Mouse (Mus musculus): Measurements from ENCODE around the gene Mul1. TPM values are rescaled to one million over a fixed set of nuclear protein-coding genes. Genes with fewer than 3 reads are reported as not detected.

Gene Mul1
- polyA plus RNA-seq, 1 experiment from 2014 or later, result 19.9 TPM

GRCm38 (mm10) chr4:138447387-138447786 is 12.9 kb downstream of the Mul1 start:
- H3K27me3 ChIP-seq, result peaks cover 47% of the 10 kb centered on the region
- no peaks in the 10 kb centered on the region for H3K9me3 ChIP-seq
- H3K4me2 ChIP-seq (replicated peaks), result no peak overlapping the region
- ATAC-seq (ENCODE audit: insufficient number of reproducible peaks, insufficient read depth, low FRiP score, low TSS enrichment), result peak; percentile 47; the same call in 1 of the 2 replicates
- H3K9ac ChIP-seq, result no peak overlapping the region
- no peak overlapping the region for H3K27ac ChIP-seq
- 1% methylated on average over 8 of the region's 8 CpGs for WGBS
- no peak overlapping the region for H3K4me3 ChIP-seq
- H3K36me3 ChIP-seq, result no peaks in the 10 kb centered on the region
- H3K4me1 ChIP-seq, result no peaks in the 10 kb centered on the region

GRCm38 (mm10) chr4:138447827-138448602 is 13.5 kb downstream of the Mul1 start:
- no peak for ATAC-seq (ENCODE audit: insufficient number of reproducible peaks, insufficient read depth, low FRiP score, low TSS enrichment)
- Histone ChIP-seq H3K4me3 (no peak overlapping the region), H3K27ac (no peak overlapping the region), H3K9ac (no peak overlapping the region), H3K9me3 (no peaks in the 10 kb centered on the region), H3K4me1 (no peaks in the 10 kb centered on the region), H3K27me3 (peaks cover 54% of the 10 kb centered on the region), H3K4me2 (replicated peaks) (no peak overlapping the region), H3K36me3 (no peaks in the 10 kb centered on the region)
- WGBS, result 40% methylated on average over 15 of the region's 15 CpGs

DNA sequence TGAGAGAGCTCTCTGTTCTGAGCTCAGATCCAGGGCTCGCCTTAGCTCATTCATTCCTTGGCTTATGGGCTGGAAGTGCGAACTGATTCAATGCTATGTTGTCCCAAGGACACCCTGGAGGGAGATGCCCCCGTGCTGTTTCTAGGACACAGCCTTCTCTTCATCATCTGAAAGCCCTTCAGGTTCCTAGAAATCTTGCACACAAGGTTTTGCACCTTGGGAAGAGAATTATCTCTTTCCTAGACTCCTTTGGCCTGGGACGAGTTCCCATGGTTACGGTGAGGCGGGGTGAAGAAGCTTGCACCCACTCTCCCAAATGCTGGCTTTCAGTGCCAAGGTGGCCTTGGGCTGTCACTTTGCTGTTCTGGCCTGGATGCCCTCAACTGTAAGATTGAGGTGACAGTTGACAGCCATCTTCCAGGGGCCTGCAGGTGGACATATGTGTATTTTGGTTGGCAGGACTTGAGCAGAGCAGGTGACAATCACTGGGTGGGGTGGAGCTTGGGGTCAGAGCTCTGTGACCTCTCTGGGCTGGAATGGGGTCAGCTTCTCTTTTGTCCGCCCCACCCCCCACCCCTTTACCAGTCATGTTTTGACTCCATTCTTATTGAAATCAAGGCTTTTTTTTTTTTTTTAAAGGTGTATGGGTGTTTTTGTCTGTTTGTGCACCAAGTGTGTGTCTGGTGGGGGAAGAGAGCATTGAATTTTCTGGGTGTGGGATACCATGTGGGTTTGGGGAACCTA is 14.6 kb downstream of the Mul1 start:
- Histone ChIP-seq H3K27ac (no peak overlapping the region), H3K4me3 (no peak overlapping the region), H3K27me3 (peaks cover 60% of the 10 kb centered on the region), H3K4me2 (replicated peaks) (no peak overlapping the region), H3K9ac (no peak overlapping the region), H3K36me3 (no peaks in the 10 kb centered on the region), H3K4me1 (peaks cover 10% of the 10 kb centered on the region), H3K9me3 (no peaks in the 10 kb centered on the region)
- WGBS, result 53% methylated on average over 7 of the region's 7 CpGs
- no peak for ATAC-seq (ENCODE audit: insufficient number of reproducible peaks, insufficient read depth, low FRiP score, low TSS enrichment)

- Histone ChIP-seq H3K4me1 (peaks cover 11% of the 10 kb centered on the region), H3K36me3 (no peaks in the 10 kb centered on the region), H3K4me3 (no peak overlapping the region), H3K27me3 (peaks cover 60% of the 10 kb centered on the region), H3K9ac (no peak overlapping the region), H3K27ac (no peak overlapping the region), H3K4me2 (replicated peaks) (no peak overlapping the region), H3K9me3 (no peaks in the 10 kb centered on the region)
- 64% methylated on average over 12 of the region's 12 CpGs for WGBS
- ATAC-seq (ENCODE audit: insufficient number of reproducible peaks, insufficient read depth, low FRiP score, low TSS enrichment), result no peak
These were observed 15.3 kb downstream of the Mul1 start for GRCm38 (mm10) chr4:138449636-138450314.

DNA sequence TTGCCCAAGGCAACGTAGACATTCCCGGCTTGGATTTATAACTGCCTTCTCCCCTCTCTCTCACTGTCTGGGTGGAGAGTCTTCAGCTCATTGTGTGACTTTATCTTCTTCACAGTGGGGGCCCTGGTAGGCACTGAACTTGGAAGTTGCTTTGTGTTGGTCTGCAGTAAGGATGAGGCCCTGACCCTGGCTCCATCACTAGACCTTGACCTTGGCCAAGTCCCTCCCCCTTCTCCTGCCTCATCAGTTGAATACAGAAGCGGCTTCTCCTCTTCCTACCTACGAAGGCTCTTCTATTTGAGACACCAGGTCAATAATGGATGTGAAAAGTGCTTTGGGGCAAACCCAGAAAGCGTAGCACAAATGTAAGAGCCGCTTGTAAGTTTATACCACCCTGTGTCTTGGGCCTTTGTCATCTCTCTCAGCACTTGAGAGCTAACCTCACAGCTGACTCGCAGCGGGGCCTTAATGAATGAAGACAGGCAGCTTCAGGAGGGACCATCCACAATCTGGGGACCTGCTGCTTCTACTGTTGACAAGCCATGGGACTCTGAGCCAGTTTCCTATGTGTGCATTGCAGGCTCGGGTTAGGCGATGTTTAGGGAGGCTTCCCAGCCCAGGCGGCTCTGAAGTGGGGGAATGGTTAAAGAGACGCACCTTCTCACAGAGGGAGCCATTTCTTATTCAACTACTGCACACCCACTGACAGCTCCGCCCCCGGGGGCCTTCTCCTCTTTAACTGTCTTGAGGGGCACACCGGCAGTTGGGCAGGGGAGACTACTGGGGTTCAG is 18.0 kb downstream of the Mul1 start:
- no peak for ATAC-seq (ENCODE audit: insufficient number of reproducible peaks, insufficient read depth, low FRiP score, low TSS enrichment)
- WGBS, result 30% methylated on average over 15 of the region's 15 CpGs
- Histone ChIP-seq H3K9me3 (no peaks in the 10 kb centered on the region), H3K27ac (no peak overlapping the region), H3K27me3 (peaks cover 63% of the 10 kb centered on the region), H3K4me1 (peaks cover 22% of the 10 kb centered on the region), H3K4me2 (replicated peaks) (no peak overlapping the region), H3K9ac (no peak overlapping the region), H3K4me3 (no peak overlapping the region), H3K36me3 (no peaks in the 10 kb centered on the region)

- WGBS, result 1% methylated on average over 19 of the region's 19 CpGs
- H3K9ac ChIP-seq, result peak overlapping the region; percentile 84
These were observed 18.8 kb downstream of the Mul1 start for GRCm38 (mm10) chr4:138453097-138453752.

GRCm38 (mm10) chr4:138453753-138454570 is 19.5 kb downstream of the Mul1 start, which contains the start of gene Camk2n1:
Camk2n1 (plus strand) TSS chr4:138454314.
- Histone ChIP-seq H3K4me1 (peaks cover 22% of the 10 kb centered on the region), H3K4me2 (replicated peaks) (peak within 1 kb of the TSS; percentile 99), H3K9me3 (no peaks in the 10 kb centered on the region), H3K27ac (peak within 1 kb of the TSS; percentile 80), H3K36me3 (no peaks in the 10 kb centered on the region), H3K27me3 (peaks cover 57% of the 10 kb centered on the region), H3K9ac (peak within 1 kb of the TSS; percentile 84), H3K4me3 (peak within 1 kb of the TSS; percentile 82)
- ATAC-seq (ENCODE audit: insufficient number of reproducible peaks, insufficient read depth, low FRiP score, low TSS enrichment), result peak; percentile 68
- under 1% methylated on average over 51 of the region's 64 CpGs for WGBS

More at GRCm38 (mm10) chr4:138453097-138453752, 18.8 kb downstream of the Mul1 start:
- peak; percentile 55 for ATAC-seq (ENCODE audit: insufficient number of reproducible peaks, insufficient read depth, low FRiP score, low TSS enrichment)
- no peaks in the 10 kb centered on the region for H3K36me3 ChIP-seq
- peak overlapping the region; percentile 80; the same call in 1 of the 2 replicates for H3K27ac ChIP-seq
- peak overlapping the region; percentile 99 for H3K4me2 ChIP-seq (replicated peaks)
- H3K4me3 ChIP-seq, result peak overlapping the region; percentile 82
- H3K9me3 ChIP-seq, result no peaks in the 10 kb centered on the region
- H3K4me1 ChIP-seq, result peaks cover 22% of the 10 kb centered on the region
- peaks cover 62% of the 10 kb centered on the region for H3K27me3 ChIP-seq

- peaks cover 59% of the 10 kb centered on the region for H3K27me3 ChIP-seq
- H3K9ac ChIP-seq, result peak overlapping the region; percentile 84
- H3K4me1 ChIP-seq, result peaks cover 22% of the 10 kb centered on the region
- no peaks in the 10 kb centered on the region for H3K36me3 ChIP-seq
- H3K27ac ChIP-seq, result peak overlapping the region; percentile 80
- no peaks in the 10 kb centered on the region for H3K9me3 ChIP-seq
- peak overlapping the region; percentile 99 for H3K4me2 ChIP-seq (replicated peaks)
- WGBS, result 2% methylated on average over 55 of the region's 78 CpGs
- 0 out of 2 replicates have a peak, but pooled peaks have one; percentile 17 for ATAC-seq (ENCODE audit: insufficient number of reproducible peaks, insufficient read depth, low FRiP score, low TSS enrichment)
- peak overlapping the region; percentile 82 for H3K4me3 ChIP-seq
These were observed 20.2 kb downstream of the Mul1 start for GRCm38 (mm10) chr4:138454571-138455140.

GRCm38 (mm10) chr4:138455141-138455955 is 20.9 kb downstream of the Mul1 start:
- peaks cover 55% of the 10 kb centered on the region for H3K27me3 ChIP-seq
- peak overlapping the region; percentile 99 for H3K4me2 ChIP-seq (replicated peaks)
- H3K4me3 ChIP-seq, result peak overlapping the region; percentile 82
- under 1% methylated on average over 57 of the region's 58 CpGs for WGBS
- H3K9me3 ChIP-seq, result no peaks in the 10 kb centered on the region
- H3K27ac ChIP-seq, result peak overlapping the region; percentile 80
- peaks cover 22% of the 10 kb centered on the region for H3K4me1 ChIP-seq
- no peaks in the 10 kb centered on the region for H3K36me3 ChIP-seq
- peak overlapping the region; percentile 84 for H3K9ac ChIP-seq
- ATAC-seq (ENCODE audit: insufficient number of reproducible peaks, insufficient read depth, low FRiP score, low TSS enrichment), result 0 out of 2 replicates have a peak, but pooled peaks have one; percentile 18

Data from embryonic facial prominence, embryonic 12.5 days (tissue).